Mouse (Mus musculus): ENCODE measurements around the gene Nova2. TPM values are rescaled to one million over a fixed set of nuclear protein-coding genes. Genes with fewer than 3 reads are reported as not detected.
A peak's percentile ranks its signal among the peaks of the same experiment; 100 is the strongest.

The Nova2 gene
- polyA plus RNA-seq, 1 experiment from 2014 or later: 18.4 TPM

DNA sequence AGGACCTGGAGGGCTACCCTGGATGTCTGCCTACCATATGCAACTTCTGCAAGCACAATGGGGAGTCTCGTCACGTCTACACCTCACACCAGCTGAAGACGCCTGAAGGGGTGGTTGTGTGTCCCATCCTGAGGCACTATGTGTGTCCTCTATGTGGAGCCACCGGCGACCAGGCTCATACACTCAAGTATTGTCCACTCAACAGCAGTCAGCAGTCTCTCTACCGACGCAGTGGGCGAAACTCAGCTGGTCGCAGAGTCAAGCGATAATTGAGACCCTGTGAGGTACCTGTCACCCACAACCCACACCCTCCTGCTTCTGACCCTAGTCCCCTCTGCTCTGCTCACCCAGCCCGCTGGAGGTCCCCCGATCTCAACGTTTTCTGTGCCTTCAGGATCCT is 62.1 kb downstream of the Nova2 start:
- Histone ChIP-seq H3K36me3 (ENCODE audit: control insufficient read depth, insufficient read depth, low read length) (no peaks in the 10 kb centered on the region), H3K4me2 (ENCODE audit: low read depth, low read length) (no peak overlapping the region), H3K9me3 (ENCODE audit: control insufficient read depth, low read length) (no peaks in the 10 kb centered on the region), H3K27ac (ENCODE audit: low read depth, low read length) (no peak overlapping the region), H3K27me3 (ENCODE audit: control insufficient read depth, insufficient read depth, low read length) (no peaks in the 10 kb centered on the region), H3K4me1 (ENCODE audit: control insufficient read depth, insufficient read depth, low read length) (peaks cover 11% of the 10 kb centered on the region), H3K4me3 (ENCODE audit: low read depth, low read length) (no peak overlapping the region), H3K9ac (replicated peaks; ENCODE audit: low read depth, low read length) (no peak overlapping the region)
- 82% methylated on average over 13 of the region's 13 CpGs for WGBS
- ATAC-seq (ENCODE audit: low read depth): no peak

DNA sequence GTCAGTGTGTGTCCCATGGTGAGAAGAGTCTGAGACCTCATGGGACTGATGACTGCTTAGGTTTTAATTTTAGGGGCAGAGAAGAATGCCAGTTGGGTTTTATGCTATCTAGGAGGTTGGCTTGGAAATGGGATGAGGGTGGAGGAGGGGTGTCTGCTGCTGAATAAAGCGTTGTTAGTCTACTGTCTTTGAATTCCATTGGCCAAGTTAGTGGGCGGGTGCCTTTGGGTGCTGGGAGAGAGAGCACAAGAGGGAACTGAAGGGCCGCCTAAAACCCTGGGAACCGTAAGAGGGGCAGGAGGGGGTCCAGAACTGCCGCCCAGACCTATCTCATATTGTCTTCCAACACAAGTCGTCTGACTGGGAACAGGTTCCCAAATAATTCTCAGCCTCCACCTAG is 63.1 kb downstream of the Nova2 start:
- 75% methylated on average over 6 of the region's 6 CpGs for WGBS
- H3K9me3 ChIP-seq (ENCODE audit: control insufficient read depth, low read length): no peaks in the 10 kb centered on the region

DNA sequence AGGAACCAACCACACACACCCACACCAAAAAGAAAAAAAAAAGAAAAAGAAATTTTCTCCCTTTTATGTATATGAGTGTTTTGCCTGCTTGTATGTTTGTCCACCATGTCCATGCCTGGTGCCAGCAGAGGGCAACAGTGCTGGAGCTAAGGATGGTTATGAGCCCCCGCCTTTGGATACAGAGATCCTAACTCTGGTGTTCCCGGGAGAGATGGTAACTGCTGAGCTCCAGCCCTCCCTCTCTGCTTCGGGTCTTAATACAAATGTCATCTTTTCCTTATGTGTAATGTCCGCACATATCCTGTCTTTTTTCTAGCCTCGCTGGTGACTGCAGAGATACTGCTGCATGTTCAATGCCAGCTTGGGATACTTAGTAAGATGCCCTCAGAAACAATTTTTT is 64.3 kb downstream of the Nova2 start:
- no peaks in the 10 kb centered on the region for H3K36me3 ChIP-seq (ENCODE audit: control insufficient read depth, insufficient read depth, low read length)
- H3K9me3 ChIP-seq (ENCODE audit: control insufficient read depth, low read length): no peaks in the 10 kb centered on the region
- WGBS: 8% methylated on average over 5 of the region's 5 CpGs
- peak; percentile 16; the same call in 1 of the 2 replicates for ATAC-seq (ENCODE audit: low read depth)
- peak overlapping the region; percentile 57 for H3K4me2 ChIP-seq (ENCODE audit: low read depth, low read length)
- peak overlapping the region; percentile 57 for H3K4me3 ChIP-seq (ENCODE audit: low read depth, low read length)
- peaks cover 15% of the 10 kb centered on the region for H3K4me1 ChIP-seq (ENCODE audit: control insufficient read depth, insufficient read depth, low read length)
- no peaks in the 10 kb centered on the region for H3K27me3 ChIP-seq (ENCODE audit: control insufficient read depth, insufficient read depth, low read length)
- peak overlapping the region; percentile 29 for H3K9ac ChIP-seq (replicated peaks; ENCODE audit: low read depth, low read length)
- H3K27ac ChIP-seq (ENCODE audit: low read depth, low read length): peak overlapping the region; percentile 84

More for the DNA sequence above, 63.1 kb downstream of the Nova2 start:
- no peak for ATAC-seq (ENCODE audit: low read depth)
- Histone ChIP-seq H3K27me3 (ENCODE audit: control insufficient read depth, insufficient read depth, low read length) (no peaks in the 10 kb centered on the region), H3K27ac (ENCODE audit: low read depth, low read length) (no peak overlapping the region), H3K4me2 (ENCODE audit: low read depth, low read length) (no peak overlapping the region), H3K36me3 (ENCODE audit: control insufficient read depth, insufficient read depth, low read length) (no peaks in the 10 kb centered on the region), H3K4me3 (ENCODE audit: low read depth, low read length) (no peak overlapping the region), H3K9ac (replicated peaks; ENCODE audit: low read depth, low read length) (no peak overlapping the region), H3K4me1 (ENCODE audit: control insufficient read depth, insufficient read depth, low read length) (peaks cover 15% of the 10 kb centered on the region)

DNA sequence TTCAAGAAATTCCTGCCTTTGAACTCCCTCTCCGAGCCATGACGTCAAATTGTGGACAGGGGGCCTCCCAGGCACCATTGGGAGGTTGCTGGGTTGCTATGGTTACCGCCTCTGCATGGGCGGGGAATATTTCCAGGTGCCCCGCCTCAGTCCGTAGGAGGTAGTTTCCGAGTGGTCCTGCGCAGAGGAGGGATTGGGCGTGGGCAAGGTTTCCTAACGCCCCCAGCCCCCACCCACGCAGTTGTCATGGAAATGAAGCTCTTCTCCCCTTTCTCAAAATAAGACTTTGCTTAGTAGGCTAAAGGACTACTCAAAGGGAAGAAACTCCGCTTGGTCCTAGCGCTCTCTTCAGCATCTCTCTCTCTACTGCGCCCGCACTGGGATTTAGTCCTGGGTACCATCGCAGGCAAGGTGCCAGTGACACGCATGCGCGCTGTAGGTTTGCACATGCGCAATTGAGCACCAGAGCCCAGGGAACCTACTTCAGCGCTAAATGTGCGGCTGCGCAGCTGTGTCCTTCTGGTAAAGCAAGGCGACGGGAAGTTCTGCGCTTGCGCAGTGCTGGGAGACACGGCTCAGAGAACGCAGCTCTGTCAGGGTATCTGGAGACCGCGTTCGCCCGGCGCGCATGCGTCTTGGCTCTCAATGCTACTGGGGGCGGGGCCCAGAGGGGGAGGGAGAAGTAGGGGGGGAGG is 65.1 kb downstream of the Nova2 start, which contains the start of gene Mypop:
TSS of gene Mypop (plus strand) at position 645 of the 695 bp plus-strand sequence.
- H3K27ac ChIP-seq (ENCODE audit: low read depth, low read length): peak within 1 kb of the TSS; percentile 84
- no peaks in the 10 kb centered on the region for H3K36me3 ChIP-seq (ENCODE audit: control insufficient read depth, insufficient read depth, low read length)
- peak; percentile 93 for ATAC-seq (ENCODE audit: low read depth)
- H3K9ac ChIP-seq (replicated peaks; ENCODE audit: low read depth, low read length): peak within 1 kb of the TSS; percentile 56
- no peaks in the 10 kb centered on the region for H3K27me3 ChIP-seq (ENCODE audit: control insufficient read depth, insufficient read depth, low read length)
- H3K4me2 ChIP-seq (ENCODE audit: low read depth, low read length): peak within 1 kb of the TSS; percentile 57
- WGBS: under 1% methylated on average over 36 of the region's 37 CpGs
- H3K4me1 ChIP-seq (ENCODE audit: control insufficient read depth, insufficient read depth, low read length): peaks cover 15% of the 10 kb centered on the region
- no peaks in the 10 kb centered on the region for H3K9me3 ChIP-seq (ENCODE audit: control insufficient read depth, low read length)
- peak within 1 kb of the TSS; percentile 57 for H3K4me3 ChIP-seq (ENCODE audit: low read depth, low read length)

DNA sequence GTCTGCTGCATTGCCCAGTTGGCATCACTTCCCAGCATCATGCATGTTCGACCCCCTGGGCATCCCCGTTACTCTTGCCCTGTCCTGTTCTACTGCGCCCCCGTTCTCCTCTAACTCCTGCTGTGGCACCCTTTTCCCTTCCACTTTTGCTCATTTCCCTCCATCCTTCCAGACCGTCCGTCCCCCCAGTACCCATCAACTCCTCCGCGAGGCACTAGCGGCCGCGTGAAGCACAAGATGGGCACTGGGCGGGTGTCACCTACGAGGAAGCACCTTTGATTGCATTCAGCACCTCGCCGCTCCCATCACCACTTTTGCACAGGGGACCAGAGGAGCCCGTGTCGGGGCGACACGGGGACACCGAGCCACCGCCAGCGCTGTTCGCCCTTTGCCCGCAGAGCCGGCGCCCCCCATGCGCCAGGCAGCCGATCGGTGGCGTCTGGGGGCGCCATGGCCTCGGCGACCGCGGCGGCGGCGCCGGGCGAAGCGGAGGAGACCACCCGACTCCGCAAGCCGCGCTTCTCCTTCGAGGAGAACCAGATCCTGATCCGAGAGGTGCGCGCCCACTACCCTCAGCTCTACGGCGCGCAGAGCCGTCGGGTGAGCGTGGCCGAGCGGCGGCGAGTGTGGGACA is 66.1 kb downstream of the Nova2 start:
- peak overlapping the region; percentile 57 for H3K4me2 ChIP-seq (ENCODE audit: low read depth, low read length)
- peak overlapping the region; percentile 57 for H3K4me3 ChIP-seq (ENCODE audit: low read depth, low read length)
- no peaks in the 10 kb centered on the region for H3K27me3 ChIP-seq (ENCODE audit: control insufficient read depth, insufficient read depth, low read length)
- H3K4me1 ChIP-seq (ENCODE audit: control insufficient read depth, insufficient read depth, low read length): peaks cover 15% of the 10 kb centered on the region
- no peak; the same call in none of the 2 replicates for ATAC-seq (ENCODE audit: low read depth)
- H3K27ac ChIP-seq (ENCODE audit: low read depth, low read length): peak overlapping the region; percentile 84
- H3K36me3 ChIP-seq (ENCODE audit: control insufficient read depth, insufficient read depth, low read length): no peaks in the 10 kb centered on the region
- WGBS: under 1% methylated on average over 44 of the region's 59 CpGs
- peak overlapping the region; percentile 56 for H3K9ac ChIP-seq (replicated peaks; ENCODE audit: low read depth, low read length)
- H3K9me3 ChIP-seq (ENCODE audit: control insufficient read depth, low read length): no peaks in the 10 kb centered on the region

DNA sequence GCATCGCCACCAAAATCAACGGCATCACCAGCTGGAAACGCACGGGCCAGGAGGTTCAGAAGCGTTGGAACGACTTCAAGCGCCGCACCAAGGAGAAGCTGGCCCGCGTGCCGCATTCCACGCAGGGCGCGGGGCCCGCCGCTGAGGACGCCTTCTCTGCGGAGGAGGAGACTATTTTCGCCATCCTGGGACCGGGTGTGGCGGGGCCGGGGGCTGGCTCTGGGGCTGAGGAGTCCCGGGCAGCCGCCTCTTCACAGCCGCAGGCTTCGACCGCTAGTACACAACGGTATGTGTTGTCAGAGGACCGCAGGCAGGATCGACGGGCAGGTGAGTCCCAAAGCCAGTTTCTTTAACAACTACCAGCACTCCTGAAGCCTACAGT is 66.6 kb downstream of the Nova2 start:
- no peaks in the 10 kb centered on the region for H3K36me3 ChIP-seq (ENCODE audit: control insufficient read depth, insufficient read depth, low read length)
- peaks cover 15% of the 10 kb centered on the region for H3K4me1 ChIP-seq (ENCODE audit: control insufficient read depth, insufficient read depth, low read length)
- no peaks in the 10 kb centered on the region for H3K9me3 ChIP-seq (ENCODE audit: control insufficient read depth, low read length)
- peak overlapping the region; percentile 57 for H3K4me3 ChIP-seq (ENCODE audit: low read depth, low read length)
- no peaks in the 10 kb centered on the region for H3K27me3 ChIP-seq (ENCODE audit: control insufficient read depth, insufficient read depth, low read length)
- peak overlapping the region; percentile 4; the same call in 1 of the 2 replicates for H3K27ac ChIP-seq (ENCODE audit: low read depth, low read length)
- peak overlapping the region; percentile 56 for H3K9ac ChIP-seq (replicated peaks; ENCODE audit: low read depth, low read length)
- H3K4me2 ChIP-seq (ENCODE audit: low read depth, low read length): peak overlapping the region; percentile 57
- no peak for ATAC-seq (ENCODE audit: low read depth)
- WGBS: 3% methylated on average over 31 of the region's 31 CpGs

DNA sequence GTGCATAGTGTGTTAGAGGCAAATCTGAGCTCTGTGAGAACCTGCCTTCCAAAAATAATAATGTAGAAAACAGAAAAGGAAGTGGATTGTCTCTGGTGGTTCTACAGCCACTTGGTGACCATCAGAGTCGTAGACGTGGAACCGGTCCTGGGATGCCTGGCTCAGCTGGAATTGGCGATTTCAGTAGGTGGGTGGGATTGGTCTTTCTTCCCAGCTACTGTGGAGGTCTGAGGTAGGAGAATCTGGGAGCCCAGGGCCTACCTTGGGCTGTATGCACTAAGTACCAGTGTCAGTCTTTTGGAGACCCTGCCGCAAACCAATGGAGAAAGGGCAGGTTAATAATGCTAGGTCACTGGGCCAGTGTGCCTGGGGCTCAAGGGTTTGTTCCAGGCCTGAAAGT is 67.3 kb downstream of the Nova2 start:
- peaks cover 15% of the 10 kb centered on the region for H3K4me1 ChIP-seq (ENCODE audit: control insufficient read depth, insufficient read depth, low read length)
- no peak overlapping the region for H3K9ac ChIP-seq (replicated peaks; ENCODE audit: low read depth, low read length)
- H3K27me3 ChIP-seq (ENCODE audit: control insufficient read depth, insufficient read depth, low read length): no peaks in the 10 kb centered on the region
- H3K4me3 ChIP-seq (ENCODE audit: low read depth, low read length): peak overlapping the region; percentile 57
- H3K9me3 ChIP-seq (ENCODE audit: control insufficient read depth, low read length): no peaks in the 10 kb centered on the region
- ATAC-seq (ENCODE audit: low read depth): no peak
- no peak overlapping the region for H3K27ac ChIP-seq (ENCODE audit: low read depth, low read length)
- peak overlapping the region; percentile 57 for H3K4me2 ChIP-seq (ENCODE audit: low read depth, low read length)
- WGBS: 84% methylated on average over 5 of the region's 5 CpGs
- no peaks in the 10 kb centered on the region for H3K36me3 ChIP-seq (ENCODE audit: control insufficient read depth, insufficient read depth, low read length)

DNA sequence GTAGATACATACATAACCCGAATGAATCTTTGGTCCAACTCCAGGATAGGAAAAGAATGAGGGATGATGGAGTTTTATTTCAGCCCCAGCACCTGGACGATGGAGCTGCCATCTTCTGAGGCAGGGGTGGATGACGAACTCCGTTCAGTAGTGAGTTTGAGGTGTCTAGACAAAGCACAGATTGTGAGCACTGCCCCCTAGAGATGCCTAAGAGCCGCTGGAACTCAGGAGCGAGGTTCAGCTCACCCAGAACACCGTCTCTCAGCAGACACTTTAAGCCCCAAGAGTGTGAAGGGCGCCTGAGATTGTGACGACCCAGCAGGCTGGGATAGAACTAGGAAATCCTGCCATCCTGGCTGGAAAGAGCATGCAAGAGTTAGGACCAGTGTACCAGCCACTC is 73.1 kb downstream of the Nova2 start:
- H3K4me2 ChIP-seq (ENCODE audit: low read depth, low read length): no peak overlapping the region
- no peaks in the 10 kb centered on the region for H3K27me3 ChIP-seq (ENCODE audit: control insufficient read depth, insufficient read depth, low read length)
- no peak overlapping the region for H3K9ac ChIP-seq (replicated peaks; ENCODE audit: low read depth, low read length)
- ATAC-seq (ENCODE audit: low read depth): no peak
- no peaks in the 10 kb centered on the region for H3K36me3 ChIP-seq (ENCODE audit: control insufficient read depth, insufficient read depth, low read length)
- peaks cover 6% of the 10 kb centered on the region; the same call in 1 of the 2 replicates for H3K4me1 ChIP-seq (ENCODE audit: control insufficient read depth, insufficient read depth, low read length)
- no peak overlapping the region for H3K27ac ChIP-seq (ENCODE audit: low read depth, low read length)
- WGBS: 35% methylated on average over 9 of the region's 9 CpGs
- H3K9me3 ChIP-seq (ENCODE audit: control insufficient read depth, low read length): no peaks in the 10 kb centered on the region
- H3K4me3 ChIP-seq (ENCODE audit: low read depth, low read length): no peak overlapping the region

DNA sequence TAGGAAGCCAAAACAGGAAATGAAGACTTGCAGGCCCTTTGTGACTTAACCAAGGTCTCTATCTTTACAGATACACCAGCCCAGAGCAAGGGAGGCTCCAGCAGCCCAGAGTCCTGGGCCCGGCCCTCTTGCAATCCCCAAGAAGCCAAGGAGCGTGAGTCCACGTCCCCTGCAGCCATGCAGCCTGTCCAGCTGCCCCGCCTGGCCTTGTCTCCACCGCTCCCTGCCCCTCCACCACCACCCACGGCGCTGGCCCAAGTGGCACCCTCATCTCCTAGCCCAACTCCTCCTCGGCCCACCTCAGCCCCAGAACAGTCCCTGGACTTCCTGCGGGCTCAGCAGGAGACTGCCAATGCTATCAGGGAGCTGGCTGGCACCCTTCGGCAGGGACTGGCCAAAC is 74.7 kb downstream of the Nova2 start:
- H3K4me3 ChIP-seq (ENCODE audit: low read depth, low read length): peak overlapping the region; percentile 22
- H3K36me3 ChIP-seq (ENCODE audit: control insufficient read depth, insufficient read depth, low read length): peaks cover 1% of the 10 kb centered on the region; the same call in 1 of the 2 replicates
- H3K27me3 ChIP-seq (ENCODE audit: control insufficient read depth, insufficient read depth, low read length): no peaks in the 10 kb centered on the region
- H3K27ac ChIP-seq (ENCODE audit: low read depth, low read length): no peak overlapping the region
- peak overlapping the region; percentile 37; the same call in 1 of the 2 replicates for H3K9ac ChIP-seq (replicated peaks; ENCODE audit: low read depth, low read length)
- peaks cover 14% of the 10 kb centered on the region for H3K4me1 ChIP-seq (ENCODE audit: control insufficient read depth, insufficient read depth, low read length)
- no peaks in the 10 kb centered on the region for H3K9me3 ChIP-seq (ENCODE audit: control insufficient read depth, low read length)
- H3K4me2 ChIP-seq (ENCODE audit: low read depth, low read length): peak overlapping the region; percentile 51
- no peak for ATAC-seq (ENCODE audit: low read depth)
- WGBS: 55% methylated on average over 10 of the region's 10 CpGs

Measured in neural tube, embryonic 14.5 days (tissue).